Mouse (Mus musculus) kidney, adult 2 months (tissue): ENCODE measurements around the gene Apol8.

Source experiments
- CTCF ChIP-seq: fragments of 200-500 bp; conservative IDR thresholded peaks from 2 replicates; pipeline ENCODE4 v1.5.1; 2011; ENCODE audit warnings: low read depth, mild to moderate bottlenecking, control low read depth, low read length, moderate library complexity, mixed read lengths; ENCODE audit not compliant: insufficient read depth, insufficient read length
- POLR2A ChIP-seq: fragments of 200-500 bp; IDR thresholded peaks from one replicate; pipeline ENCODE4 v1.6.1; 2011; ENCODE audit warnings: low read depth, low read length, control low read depth

DNA sequence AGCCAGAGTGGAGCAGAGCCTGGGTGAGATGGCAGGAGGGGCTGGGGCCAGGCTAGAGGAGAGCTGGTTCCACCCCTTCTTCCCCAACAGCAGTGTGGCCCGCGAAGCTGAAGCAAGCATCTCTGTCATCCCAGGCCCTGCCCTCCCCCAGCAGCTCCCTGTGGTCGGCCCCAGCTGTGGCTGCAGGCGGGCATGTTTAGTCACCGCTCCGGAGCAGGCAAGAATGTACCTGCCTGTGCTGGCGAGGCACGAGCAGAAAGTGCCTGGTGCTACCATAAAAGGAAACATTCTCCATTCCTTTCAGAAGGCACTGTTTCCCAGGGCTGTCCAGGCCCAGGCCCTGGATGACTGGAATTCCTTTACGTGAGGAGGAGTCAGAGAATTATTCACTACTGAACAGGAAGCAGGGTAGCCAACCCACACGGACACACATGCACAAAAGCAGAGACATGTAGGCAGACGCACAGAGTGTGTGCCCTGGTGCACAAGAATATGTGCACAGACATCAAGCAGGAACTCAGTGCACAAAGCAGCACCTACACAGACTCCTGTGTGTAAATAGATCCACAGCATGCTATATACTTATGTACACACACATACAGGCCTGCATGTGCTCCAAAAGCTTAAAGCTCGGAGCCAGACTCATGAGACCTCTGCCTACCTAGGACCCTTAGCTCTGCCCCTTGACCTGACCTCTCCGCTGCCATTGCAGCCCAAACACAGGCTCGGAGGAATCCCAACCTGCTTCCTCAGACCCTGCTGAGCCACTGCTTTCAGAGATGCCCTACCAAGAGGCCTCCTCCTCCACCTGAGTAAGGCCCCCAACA, 42.1 kb upstream of the Apol8 start:
- TF ChIP-seq POLR2A (no peak), CTCF (no peak)
